Mouse (Mus musculus) ES-E14 (cell line): Measurements from ENCODE around the gene Cox10. TPM values are rescaled to one million over a fixed set of nuclear protein-coding genes. Genes with fewer than 3 reads are reported as not detected.

Source experiments
- DNase-seq: peaks from one replicate; pipeline ENCODE4 v3.0.0-alpha.2; 2013; ENCODE audit warnings: low read depth, low spot score
- H3K27ac ChIP-seq: 2 replicates; pipeline ENCODE4 v1.5.1; 2012; ENCODE audit warnings: low read depth, mild to moderate bottlenecking, low read length, moderate library complexity, mixed read lengths; ENCODE audit not compliant: poor library complexity, insufficient read depth, severe bottlenecking
- H3K36me3 ChIP-seq: 2 replicates; pipeline ENCODE4 v1.6.1; 2012; ENCODE audit warnings: mild to moderate bottlenecking, low read length, moderate library complexity, mixed read lengths; ENCODE audit not compliant: control insufficient read depth, poor library complexity, insufficient read depth, severe bottlenecking
- H3K4me1 ChIP-seq, 2 experiments: fragments of 150-350 bp in 1 of 2; sonication (generic) in 1 of 2; 2 replicates each; pipeline ENCODE4 v1.6.1; 2012; ENCODE audit warnings: low read length in 2 of 2, mild to moderate bottlenecking in 1 of 2, mixed read lengths in 1 of 2; ENCODE audit not compliant: control insufficient read depth in 2 of 2, insufficient read depth in 2 of 2, poor library complexity in 1 of 2
- H3K4me3 ChIP-seq, 2 experiments: fragments of 150-350 bp in 1 of 2; sonication (generic) in 1 of 2; 2 replicates each; pipeline ENCODE4 v1.5.1; 2012; ENCODE audit warnings: low read length in 2 of 2, low read depth in 1 of 2, mild to moderate bottlenecking in 1 of 2, mixed read lengths in 1 of 2; ENCODE audit not compliant: insufficient read depth in 1 of 2, poor library complexity in 1 of 2, severe bottlenecking in 1 of 2
- H3K9ac ChIP-seq: 2 replicates; pipeline ENCODE4 v1.6.1; 2012; ENCODE audit warnings: low read depth, mild to moderate bottlenecking, low read length, mixed read lengths; ENCODE audit not compliant: poor library complexity, insufficient read depth, severe bottlenecking
- H3K9me3 ChIP-seq: fragments of 150-350 bp; sonication (generic); 2 replicates; pipeline ENCODE4 v1.6.1; 2012; ENCODE audit warnings: low read depth, mild to moderate bottlenecking, low read length; ENCODE audit not compliant: control insufficient read depth, insufficient read depth
- CHD2 ChIP-seq: IDR thresholded peaks from 2 replicates; pipeline ENCODE4 v1.6.1; 2014; ENCODE audit warnings: mild to moderate bottlenecking, low read depth, low read length, inconsistent platforms
- HCFC1 ChIP-seq: IDR thresholded peaks from 2 replicates; pipeline ENCODE4 v1.6.1; 2012; ENCODE audit warnings: low read length, inconsistent platforms, borderline replicate concordance; ENCODE audit not compliant: insufficient read depth
- MAFK ChIP-seq: IDR thresholded peaks from 2 replicates; pipeline ENCODE4 v1.6.1; 2014; ENCODE audit warnings: mild to moderate bottlenecking, low read depth, low read length, inconsistent platforms; ENCODE audit not compliant: insufficient read depth
- ZC3H11A ChIP-seq: IDR thresholded peaks from 2 replicates; pipeline ENCODE4 v1.6.1; 2012; ENCODE audit warnings: low read depth, mild to moderate bottlenecking, inconsistent platforms, low read length, borderline replicate concordance
- ZNF384 ChIP-seq: IDR thresholded peaks from 2 replicates; pipeline ENCODE4 v1.6.1; 2012; ENCODE audit warnings: low read depth, low read length, inconsistent platforms
- in situ Hi-C, 2 experiments: fragments of 600-800 bp; cut with MboI; formaldehyde crosslinking; loops; one replicate each; pipeline ENCODE4 v1.15.1; 2025; ENCODE audit warnings: low sequenced_read_pairs in 2 of 2, inconsistent platforms in 1 of 2; ENCODE audit not compliant: unreplicated experiment in 2 of 2
- total RNA-seq: library from RNA; depleted of rRNA; stranded (reverse); fragments of 300-350 nt; gene quantifications from 2 replicates; pipeline ENCODE4 v1.2.3, GENCODE M21; 2012

Cox10 gene
- total RNA-seq, 1 experiment = 24.8 TPM

DNA sequence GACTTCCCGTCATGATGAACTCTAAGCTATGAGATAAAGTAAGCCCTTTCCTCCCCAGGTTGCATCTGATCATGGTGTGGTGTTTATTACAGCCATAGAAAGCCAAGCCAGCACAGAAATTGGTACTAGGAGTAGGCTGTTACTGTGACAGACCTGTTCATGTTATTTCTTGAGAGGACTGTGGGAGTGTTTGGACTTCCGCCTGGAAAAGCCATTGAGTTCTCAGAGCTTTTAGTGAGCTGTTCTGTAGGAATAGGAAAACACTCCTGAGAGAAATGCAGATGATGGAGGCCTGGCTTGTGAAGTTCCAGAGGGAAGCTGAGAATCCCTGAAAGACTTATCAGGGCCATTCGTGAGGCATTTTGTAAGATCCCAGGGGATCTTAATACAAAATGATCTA is 20.8 kb downstream of the Cox10 start:
- no peak overlapping the region for H3K27ac ChIP-seq
- no peaks in the 10 kb centered on the region for H3K4me1 ChIP-seq
- no peaks in the 10 kb centered on the region for H3K9me3 ChIP-seq
- no peak for DNase-seq
- H3K4me3 ChIP-seq = no peak overlapping the region
- H3K36me3 ChIP-seq = peaks cover 6% of the 10 kb centered on the region; the same call in 1 of the 2 replicates
- TF ChIP-seq HCFC1 (no peak), ZC3H11A (no peak), CHD2 (no peak), ZNF384 (no peak), MAFK (no peak)
- in situ Hi-C loops = no loop called here
- H3K9ac ChIP-seq = no peak overlapping the region

DNA sequence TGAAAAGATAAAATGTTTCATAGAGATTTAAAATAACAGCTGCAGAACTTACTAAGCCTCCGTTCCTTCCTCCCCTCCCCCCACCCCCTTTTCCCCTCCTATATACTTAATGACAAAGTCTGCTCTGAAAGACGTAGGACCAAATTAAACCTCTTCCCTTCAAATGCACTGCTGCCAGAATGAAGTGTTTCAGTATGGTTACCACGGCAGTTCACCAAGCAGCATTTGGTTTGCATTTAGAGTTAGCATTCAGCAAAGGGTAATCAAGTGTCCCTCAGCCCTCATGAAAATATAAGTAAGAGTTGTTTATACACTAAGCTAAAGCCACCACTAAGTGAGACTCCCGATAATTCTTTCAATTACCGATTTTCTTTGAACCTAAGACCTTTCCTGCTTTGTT is 25.9 kb downstream of the Cox10 start:
- TF ChIP-seq ZC3H11A (no peak), CHD2 (no peak), ZNF384 (no peak), HCFC1 (no peak), MAFK (no peak)
- Histone ChIP-seq H3K36me3 (peaks cover 2% of the 10 kb centered on the region; the same call in 1 of the 2 replicates), H3K4me1 (no peaks in the 10 kb centered on the region), H3K4me3 (no peak overlapping the region), H3K9me3 (no peaks in the 10 kb centered on the region), H3K9ac (no peak overlapping the region), H3K27ac (no peak overlapping the region)
- in situ Hi-C loops = no loop called here
- no peak for DNase-seq

DNA sequence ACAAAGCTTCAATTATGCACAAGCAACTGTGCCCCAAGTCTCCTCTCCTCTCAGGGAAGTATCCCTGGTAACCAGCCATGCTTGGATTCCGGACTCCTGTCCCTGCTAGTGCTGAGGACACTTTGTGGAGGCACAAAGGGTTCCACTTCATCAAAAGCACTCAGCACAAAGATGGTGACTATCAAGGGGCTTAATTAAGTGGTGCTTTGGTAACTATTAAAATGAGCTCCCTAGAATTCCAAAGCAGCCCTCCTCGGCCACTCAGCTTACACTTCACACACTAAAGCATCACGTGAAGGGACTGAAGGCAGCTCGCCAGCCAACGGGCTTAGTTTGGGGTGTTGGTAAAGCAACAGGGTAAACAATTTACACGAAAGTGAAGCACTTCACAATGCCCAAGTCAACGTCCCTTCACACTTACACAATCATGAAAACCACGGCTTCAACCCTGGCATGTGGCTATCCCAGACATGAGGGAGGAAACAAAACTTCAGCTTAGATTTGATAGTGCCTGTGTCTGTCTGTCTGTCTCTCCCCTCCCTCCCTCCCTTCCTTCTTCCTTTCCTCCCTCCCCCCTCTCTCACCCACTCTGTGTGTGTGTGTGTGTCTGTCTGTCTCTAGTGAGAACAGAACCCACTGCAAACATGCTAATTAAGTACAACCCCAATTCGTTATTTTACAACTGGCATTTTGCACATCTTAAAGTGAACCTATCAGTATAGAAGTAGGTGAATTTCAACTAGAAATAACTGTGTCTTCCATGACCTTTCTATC is 27.9 kb downstream of the Cox10 start:
- Histone ChIP-seq H3K36me3 (peaks cover 2% of the 10 kb centered on the region; the same call in 1 of the 2 replicates), H3K9ac (no peak overlapping the region), H3K4me1 (no peaks in the 10 kb centered on the region), H3K27ac (no peak overlapping the region), H3K4me3 (no peak overlapping the region), H3K9me3 (no peaks in the 10 kb centered on the region)
- no peak for TF ChIP-seq ZC3H11A
- no peak for TF ChIP-seq HCFC1
- no peak for TF ChIP-seq CHD2
- TF ChIP-seq MAFK = no peak
- TF ChIP-seq ZNF384 = no peak
- in situ Hi-C loops = no loop called here
- no peak for DNase-seq

DNA sequence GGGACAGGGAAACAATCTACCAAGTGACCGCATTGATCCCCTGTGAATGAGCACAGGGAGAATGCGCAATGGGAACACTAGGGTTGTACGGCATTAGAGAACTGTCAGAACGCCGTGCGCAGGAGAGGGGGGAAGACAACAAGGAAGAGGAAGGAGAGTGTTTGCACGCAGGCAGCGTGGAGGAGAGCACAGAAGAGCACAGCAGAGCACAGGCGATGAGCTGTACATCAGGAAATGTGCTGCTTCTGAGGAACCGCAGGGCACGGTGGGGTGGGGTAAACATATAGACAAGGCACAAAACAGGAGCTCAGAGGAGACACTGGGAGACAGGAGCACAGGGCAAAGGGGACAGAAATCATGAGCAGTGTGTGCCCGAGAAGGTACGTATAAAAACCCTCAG is 31.8 kb downstream of the Cox10 start:
- Histone ChIP-seq H3K9ac (no peak overlapping the region), H3K9me3 (no peaks in the 10 kb centered on the region), H3K4me1 (no peaks in the 10 kb centered on the region), H3K27ac (no peak overlapping the region), H3K4me3 (no peak overlapping the region), H3K36me3 (peaks cover 3% of the 10 kb centered on the region)
- DNase-seq = no peak
- TF ChIP-seq ZC3H11A = no peak
- TF ChIP-seq HCFC1 = no peak
- no peak for TF ChIP-seq CHD2
- no peak for TF ChIP-seq MAFK
- TF ChIP-seq ZNF384 = no peak
- in situ Hi-C loops = no loop called here
